Comparison of ENCODE assay signal across 28 mouse cellular contexts in the genomic region with DNA sequence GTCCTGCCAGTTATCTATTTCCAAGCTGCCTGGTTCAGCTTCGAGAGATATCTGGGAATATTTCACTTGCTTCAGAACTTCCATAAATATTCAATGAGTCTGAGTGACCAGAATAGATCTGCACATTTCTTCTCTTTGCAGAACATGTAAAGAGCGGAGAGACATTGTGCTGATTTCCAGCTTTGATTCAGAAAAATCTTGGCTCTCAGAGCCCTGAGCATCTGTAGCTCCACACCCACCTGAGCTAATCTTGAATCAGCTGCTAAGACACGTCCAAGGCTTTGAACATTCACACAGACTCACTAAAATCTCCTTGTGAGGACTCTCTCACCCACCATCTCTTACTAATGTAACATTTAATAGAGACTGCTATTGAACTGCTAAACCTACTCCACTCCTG.
DNase-seq lines count a peak whose midpoint lies in the region; TF ChIP-seq lines count a peak whose summit lies in the region.
"Had no signal": no experiment of that assay in that cellular context is flagged by ENCODE, and none has a peak within 500 bp of the region (broad histone marks: within the 10 kb centered on the region; RNA-seq: fewer than 3 reads in every experiment).

No protein-coding gene starts in this region.

- H3K27ac ChIP-seq in bone marrow macrophage, adult 2 months (ENCODE audit: insufficient read depth, low read depth, low read length) = peak overlapping the region; percentile 17; the same call in 1 of the 2 replicates
- H3K27ac ChIP-seq: embryonic facial prominence, embryonic 12.5 days; hindbrain, embryonic 10.5 days; intestine, embryonic 15.5 days; limb, embryonic 15.5 days; liver, embryonic 14.5 days; lung, embryonic 15.5 days; stomach, embryonic 15.5 days had no signal

- H3K4me1 ChIP-seq in bone marrow macrophage, adult 2 months (ENCODE audit: control insufficient read depth, insufficient read depth, low read length) = peaks cover 11% of the 10 kb centered on the region
- H3K4me1 ChIP-seq: embryonic facial prominence, embryonic 12.5 days; heart, embryonic 12.5 days; hindbrain, embryonic 10.5 days; intestine, embryonic 15.5 days; limb, embryonic 15.5 days; lung, embryonic 15.5 days; stomach, embryonic 15.5 days had no signal

- TF ChIP-seq CTCF in bone marrow macrophage, adult 2 months (IDR thresholded peaks at IDR 0.05; ENCODE audit: low read depth, low read length) = no peak

- intact Hi-C loops in left cerebral cortex, postnatal 25 days (cut with DNase I) = loop anchor here (1.0 to 2.0 kb wide), 3 partner anchors 38 to 146 kb away; a partner anchor contains a TSS

- no peak overlapping the region for H3K4me3 ChIP-seq in bone marrow macrophage, adult 2 months (ENCODE audit: insufficient read depth, low read length)
- H3K4me3 ChIP-seq: embryonic facial prominence, embryonic 12.5 days; heart, embryonic 12.5 days; hindbrain, embryonic 10.5 days; intestine, embryonic 15.5 days; limb, embryonic 15.5 days; lung, embryonic 15.5 days; stomach, embryonic 15.5 days had no signal

- DNase-seq in layer of hippocampus, adult 11-12 months (ENCODE audit: low spot score) = peak; percentile 11
- no peak for DNase-seq in layer of hippocampus, postnatal 10 days (ENCODE audit: low spot score in 2 of 2)
- DNase-seq in layer of hippocampus, adult 9-11 months = peak; percentile 47
- peak; percentile 47 to 91 for DNase-seq in left cerebral cortex, postnatal 25 days (ENCODE audit: low spot score in 2 of 2)
- DNase-seq in thymus, postnatal 14 days = no peak
- DNase-seq in ovary, postnatal 10 days (ENCODE audit: low spot score) = no peak
- no peak for DNase-seq in cerebellum, postnatal 10 days
- DNase-seq: adrenal gland, postnatal 25 days; cerebellum, adult 11 months; cerebellum, adult 9-11 months; gastrocnemius, postnatal 14 days; heart, adult 18-20 months; heart, postnatal 10 days; kidney, adult 9 months; kidney, postnatal 25 days; lung, postnatal 4 days; midbrain, embryonic 14.5 days; thymus, adult 18-20 months; thymus, postnatal 4 days had no signal

- no peak for TF ChIP-seq POLR2A in bone marrow macrophage, adult 2 months (IDR thresholded peaks at IDR 0.05; ENCODE audit: borderline replicate concordance, low read depth, low read length)

Comparison
In these comparisons a context has a peak if more than half of its experiments do, and no peak if none do; other contexts are left out.
1. DNase-seq: peak in layer of hippocampus, adult 11-12 months (single experiment), layer of hippocampus, adult 9-11 months (single experiment) and left cerebral cortex, postnatal 25 days (2 of 2); none in layer of hippocampus, postnatal 10 days (0 of 2), thymus, postnatal 14 days (single experiment), ovary, postnatal 10 days (single experiment) and cerebellum, postnatal 10 days (0 of 2).